In genomic region chr9:64402141-64402540, GRCm38 (mm10) we compare ENCODE assay signal across 26 mouse cellular contexts. TPM values are rescaled to one million over a fixed set of nuclear protein-coding genes. Genes with fewer than 3 reads are reported as not detected.
"Had no signal": no experiment of that assay in that cellular context is flagged by ENCODE, and none has a peak within 500 bp of the region (broad histone marks: within the 10 kb centered on the region; RNA-seq: fewer than 3 reads in every experiment).

No protein-coding gene starts in this region.

- H3K27me3 ChIP-seq: intestine, embryonic 15.5 days had no signal

- H3K4me1 ChIP-seq: heart, embryonic 10.5 days; heart, embryonic 12.5 days; intestine, embryonic 15.5 days; limb, embryonic 13.5 days; limb, embryonic 15.5 days had no signal

- DNase-seq: gastrocnemius, adult 2 months; gastrocnemius, postnatal 10 days; gastrocnemius, postnatal 25 days; heart, adult 2 months; heart, postnatal 10 days; heart, postnatal 4 days; kidney, adult 18-20 months; kidney, adult 8-10 months; kidney, postnatal 10 days; kidney, postnatal 25 days; kidney, postnatal 4 days had no signal

- H3K4me3 ChIP-seq: gastrocnemius, adult 2 months; heart, adult 2 months; heart, embryonic 10.5 days; heart, embryonic 12.5 days; hindbrain, embryonic 10.5 days; hindbrain, embryonic 12.5 days; intestine, embryonic 15.5 days; layer of hippocampus, adult 2 months; left cerebral cortex, adult 2 months; limb, embryonic 13.5 days; limb, embryonic 15.5 days; liver, embryonic 12.5 days had no signal

- H3K27ac ChIP-seq: gastrocnemius, adult 2 months; heart, adult 2 months; heart, embryonic 10.5 days; hindbrain, embryonic 10.5 days; hindbrain, embryonic 12.5 days; hindbrain, embryonic 14.5 days; intestine, embryonic 15.5 days; layer of hippocampus, adult 2 months; left cerebral cortex, adult 2 months; limb, embryonic 13.5 days; limb, embryonic 15.5 days; liver, embryonic 12.5 days had no signal

- H3K9me3 ChIP-seq: heart, embryonic 10.5 days; heart, embryonic 12.5 days; hindbrain, embryonic 10.5 days; hindbrain, embryonic 12.5 days; intestine, embryonic 15.5 days; limb, embryonic 13.5 days; limb, embryonic 15.5 days; liver, embryonic 12.5 days had no signal

- H3K9ac ChIP-seq: heart, embryonic 12.5 days; hindbrain, embryonic 12.5 days; hindbrain, embryonic 14.5 days; intestine, embryonic 15.5 days; limb, embryonic 13.5 days; limb, embryonic 15.5 days; liver, embryonic 12.5 days had no signal

- H3K4me2 ChIP-seq: heart, embryonic 12.5 days; hindbrain, embryonic 12.5 days; hindbrain, embryonic 14.5 days; intestine, embryonic 15.5 days; limb, embryonic 13.5 days; limb, embryonic 15.5 days; liver, embryonic 12.5 days had no signal

- H3K36me3 ChIP-seq: heart, embryonic 10.5 days; heart, embryonic 12.5 days; hindbrain, embryonic 10.5 days; hindbrain, embryonic 12.5 days; intestine, embryonic 15.5 days; limb, embryonic 13.5 days; limb, embryonic 15.5 days; liver, embryonic 12.5 days had no signal

- ATAC-seq: hindbrain, embryonic 16.5 days; inflammation-experienced regulatory T-cells, adult 6 months; intestine, embryonic 15.5 days; intestine, postnatal 0 days; liver, embryonic 12.5 days had no signal

RNA-seq across cellular contexts. Expression of gene Megf11, which starts 16.7 kb away (rescaled TPM):
- total RNA-seq: granulocyte monocyte progenitor cell, adult 5-6 weeks had no signal
